Mouse (Mus musculus): Measurements from ENCODE around the gene Birc2. TPM values are rescaled to one million over a fixed set of nuclear protein-coding genes. Genes with fewer than 3 reads are reported as not detected.
A peak's percentile ranks its signal among the peaks of the same experiment; 100 is the strongest.

Birc2 gene
- polyA plus RNA-seq, 1 experiment from 2014 or later, result 47.1 TPM

DNA sequence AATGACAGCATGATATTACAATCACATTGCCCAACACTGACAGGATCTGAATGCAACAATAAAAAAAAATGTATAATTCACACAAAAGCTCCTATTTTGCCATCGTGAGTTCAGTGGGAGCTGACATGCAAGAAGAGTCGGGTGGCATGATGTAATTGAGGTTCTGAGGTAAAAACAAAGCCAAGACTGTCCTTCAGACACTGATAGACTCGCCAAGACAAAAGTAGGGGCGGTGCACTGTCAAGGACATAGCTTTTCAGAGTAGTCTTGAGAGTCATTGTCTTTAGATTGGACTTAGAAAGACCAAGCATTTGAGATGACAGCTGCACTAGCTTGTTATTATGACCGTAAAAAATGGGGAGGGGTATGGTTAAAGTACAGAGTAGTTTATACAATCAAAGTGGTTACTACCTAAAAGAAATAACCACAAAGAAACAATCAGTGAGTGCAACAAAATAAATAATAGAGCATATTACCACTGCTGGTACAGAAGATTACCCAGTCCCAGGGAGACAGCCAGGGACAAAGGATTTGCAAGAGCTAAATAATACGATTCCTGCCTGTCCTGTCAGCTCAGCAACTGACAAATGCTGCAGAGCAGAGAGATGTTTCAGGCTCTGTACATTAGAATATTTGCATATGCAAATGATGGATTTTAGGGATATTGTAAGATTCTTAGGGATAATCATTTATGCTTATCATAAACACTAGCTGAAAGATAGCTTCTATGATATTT lies 40.6 kb downstream of the Birc2 start:
- H3K4me1 ChIP-seq, result no peaks in the 10 kb centered on the region
- WGBS, result 80% methylated on average over 6 of the region's 6 CpGs
- no peaks in the 10 kb centered on the region for H3K27me3 ChIP-seq
- H3K36me3 ChIP-seq, result peaks cover 13% of the 10 kb centered on the region; the same call in 1 of the 2 replicates
- H3K4me3 ChIP-seq, result no peak overlapping the region
- no peak for ATAC-seq (ENCODE audit: insufficient number of reproducible peaks, insufficient read depth, low FRiP score, low TSS enrichment)
- no peaks in the 10 kb centered on the region for H3K9me3 ChIP-seq
- no peak overlapping the region for H3K4me2 ChIP-seq (replicated peaks)
- H3K27ac ChIP-seq, result no peak overlapping the region
- H3K9ac ChIP-seq, result no peak overlapping the region

DNA sequence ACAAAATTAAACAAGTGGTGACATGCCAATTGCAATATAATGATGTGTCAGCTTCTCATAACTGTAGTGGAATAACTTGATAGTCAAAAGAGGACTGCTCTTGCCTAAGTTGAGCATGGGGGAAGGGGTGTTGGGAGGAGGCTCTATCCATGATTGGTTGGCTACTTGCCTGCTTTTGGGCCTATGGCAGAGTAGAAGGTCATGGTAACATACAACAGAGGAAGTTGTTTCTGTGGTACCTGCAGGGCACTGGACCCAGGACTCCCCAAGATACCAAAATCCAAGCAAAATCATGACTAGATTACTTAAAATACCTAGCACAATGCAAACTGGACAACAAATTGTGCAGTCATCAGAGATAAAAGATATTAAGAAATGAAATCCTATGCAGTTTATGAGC lies 41.3 kb downstream of the Birc2 start:
- Histone ChIP-seq H3K27ac (no peak overlapping the region), H3K36me3 (peaks cover 20% of the 10 kb centered on the region), H3K9ac (no peak overlapping the region), H3K4me2 (replicated peaks) (no peak overlapping the region), H3K4me3 (no peak overlapping the region), H3K9me3 (no peaks in the 10 kb centered on the region), H3K27me3 (no peaks in the 10 kb centered on the region), H3K4me1 (no peaks in the 10 kb centered on the region)
- ATAC-seq (ENCODE audit: insufficient number of reproducible peaks, insufficient read depth, low FRiP score, low TSS enrichment), result no peak

DNA sequence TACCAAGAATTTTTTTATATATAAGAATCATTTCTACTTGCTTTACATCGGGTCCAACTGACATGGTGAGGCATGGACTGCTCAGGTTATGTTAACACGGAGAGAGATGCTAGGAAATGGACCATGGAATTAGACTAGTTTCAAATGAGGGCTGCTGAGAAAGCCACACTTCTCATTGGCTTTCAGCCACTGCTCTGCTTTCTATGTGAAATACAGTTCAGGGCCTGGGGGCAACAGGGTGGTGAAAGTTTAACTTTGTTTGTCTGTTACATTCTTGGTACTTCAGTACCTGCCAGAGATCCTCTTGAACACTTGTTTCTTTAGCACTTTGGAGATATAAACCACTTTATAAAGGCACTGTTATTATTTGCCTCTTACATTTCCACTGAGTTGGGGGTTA lies 43.3 kb downstream of the Birc2 start:
- peaks cover 20% of the 10 kb centered on the region for H3K36me3 ChIP-seq
- no peak overlapping the region for H3K27ac ChIP-seq
- H3K9me3 ChIP-seq, result no peaks in the 10 kb centered on the region
- no peak overlapping the region for H3K9ac ChIP-seq
- no peak overlapping the region for H3K4me2 ChIP-seq (replicated peaks)
- ATAC-seq (ENCODE audit: insufficient number of reproducible peaks, insufficient read depth, low FRiP score, low TSS enrichment), result no peak
- no peaks in the 10 kb centered on the region for H3K27me3 ChIP-seq
- H3K4me3 ChIP-seq, result no peak overlapping the region
- H3K4me1 ChIP-seq, result no peaks in the 10 kb centered on the region; the same call in 1 of the 2 replicates
- 97% methylated on average over 2 of the region's 2 CpGs for WGBS

DNA sequence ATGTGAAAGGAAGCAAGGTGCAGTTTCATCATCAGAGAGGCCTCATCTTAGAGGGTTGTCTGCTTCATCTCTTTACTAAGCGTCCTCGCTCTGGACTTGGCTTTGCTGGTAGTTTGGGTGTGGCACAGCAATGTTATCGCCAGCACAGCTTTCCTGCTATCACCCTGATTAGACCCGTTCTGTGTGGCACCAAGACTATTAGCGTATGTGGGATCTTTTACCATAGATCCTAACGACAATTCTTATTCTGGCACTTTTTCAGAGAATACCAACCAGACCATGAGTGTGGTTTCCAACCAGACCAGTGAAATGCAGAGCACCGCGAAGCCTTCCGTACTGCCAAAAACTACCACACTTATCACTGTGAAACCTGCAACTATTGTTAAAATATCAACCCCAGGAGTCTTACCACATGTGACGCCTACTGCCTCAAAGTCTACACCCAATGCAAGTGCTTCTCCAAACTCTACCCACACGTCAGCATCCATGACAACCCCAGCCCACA lies 46.2 kb downstream of the Birc2 start:
- no peak overlapping the region for H3K9ac ChIP-seq
- no peaks in the 10 kb centered on the region for H3K9me3 ChIP-seq
- H3K27ac ChIP-seq, result no peak overlapping the region
- ATAC-seq (ENCODE audit: insufficient number of reproducible peaks, insufficient read depth, low FRiP score, low TSS enrichment), result no peak
- peaks cover 4% of the 10 kb centered on the region for H3K4me1 ChIP-seq
- 92% methylated on average over 11 of the region's 11 CpGs for WGBS
- peaks cover 20% of the 10 kb centered on the region for H3K36me3 ChIP-seq
- no peaks in the 10 kb centered on the region for H3K27me3 ChIP-seq
- H3K4me3 ChIP-seq, result no peak overlapping the region
- no peak overlapping the region for H3K4me2 ChIP-seq (replicated peaks)

GRCm38 (mm10) chr9:7789764-7790575 lies 46.9 kb downstream of the Birc2 start:
- Histone ChIP-seq H3K27ac (no peak overlapping the region), H3K4me2 (replicated peaks) (no peak overlapping the region), H3K4me1 (peaks cover 7% of the 10 kb centered on the region), H3K36me3 (peaks cover 20% of the 10 kb centered on the region), H3K9ac (no peak overlapping the region), H3K27me3 (no peaks in the 10 kb centered on the region), H3K9me3 (no peaks in the 10 kb centered on the region), H3K4me3 (no peak overlapping the region)
- no peak for ATAC-seq (ENCODE audit: insufficient number of reproducible peaks, insufficient read depth, low FRiP score, low TSS enrichment)
- WGBS, result 89% methylated on average over 8 of the region's 8 CpGs

DNA sequence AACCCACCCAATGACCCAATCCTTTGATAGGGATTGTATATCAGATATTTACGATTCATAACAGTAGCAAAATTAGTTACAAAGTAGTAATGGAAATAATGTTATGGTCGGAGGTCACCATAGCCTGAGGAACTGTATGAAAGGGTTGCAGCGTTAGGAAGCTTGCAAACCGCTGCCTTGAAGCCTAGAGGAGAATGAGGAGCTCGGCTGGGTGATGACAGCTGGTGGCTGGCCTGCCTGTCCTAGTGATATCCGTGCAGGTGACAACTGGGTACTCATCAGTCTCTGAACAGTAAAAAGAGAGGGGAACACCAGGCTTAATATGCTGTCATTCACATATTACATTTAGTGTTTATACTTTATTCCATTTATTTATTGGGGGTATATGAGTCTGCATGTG lies 48.5 kb downstream of the Birc2 start:
- Histone ChIP-seq H3K27me3 (no peaks in the 10 kb centered on the region), H3K4me1 (peaks cover 14% of the 10 kb centered on the region), H3K9me3 (no peaks in the 10 kb centered on the region), H3K36me3 (peaks cover 16% of the 10 kb centered on the region), H3K4me2 (replicated peaks) (no peak overlapping the region), H3K27ac (0 out of 2 replicates have a peak overlapping the region, but pooled peaks have one; percentile 24), H3K9ac (no peak overlapping the region), H3K4me3 (no peak overlapping the region)
- 85% methylated on average over 6 of the region's 6 CpGs for WGBS
- no peak for ATAC-seq (ENCODE audit: insufficient number of reproducible peaks, insufficient read depth, low FRiP score, low TSS enrichment)

DNA sequence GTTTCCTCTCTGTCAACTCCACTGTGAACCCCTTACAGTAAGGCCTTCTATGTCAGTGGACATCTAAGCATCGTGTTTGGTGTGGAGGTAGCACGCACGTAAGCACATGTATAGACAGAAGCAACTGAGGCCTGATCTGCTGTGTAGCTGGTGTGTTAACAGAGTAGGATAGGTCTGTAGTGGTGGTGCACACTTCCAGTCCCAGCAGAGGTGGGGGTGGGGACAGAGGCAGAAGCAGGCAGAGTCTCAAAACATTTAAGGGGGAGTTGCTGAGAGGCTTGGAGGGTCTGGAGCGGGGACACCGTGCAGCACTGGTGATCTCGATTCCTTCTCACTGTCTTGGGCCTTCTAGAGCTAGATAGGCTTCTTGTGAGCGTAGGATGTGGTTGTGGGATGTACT lies 50.8 kb downstream of the Birc2 start:
- no peak for ATAC-seq (ENCODE audit: insufficient number of reproducible peaks, insufficient read depth, low FRiP score, low TSS enrichment)

DNA sequence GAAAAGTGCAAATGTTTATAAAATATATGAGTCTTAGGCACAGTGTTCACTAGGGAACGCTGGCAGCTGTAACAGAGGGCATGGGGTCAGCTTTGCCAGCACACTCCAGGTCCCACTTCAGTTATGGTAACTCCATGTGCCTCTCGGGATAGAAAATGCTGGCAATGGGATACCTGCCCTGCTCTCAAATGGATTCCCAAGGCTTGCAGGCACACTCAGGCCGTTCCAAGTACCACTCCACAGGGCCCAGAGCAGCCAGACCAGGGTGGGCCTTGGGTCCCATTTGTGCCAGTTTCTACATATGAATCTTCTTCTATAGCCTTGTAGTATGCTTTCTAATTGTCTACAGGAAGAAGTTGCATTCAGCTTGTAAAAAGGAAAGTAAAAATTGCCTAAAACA lies 51.5 kb downstream of the Birc2 start:
- no peaks in the 10 kb centered on the region for H3K27me3 ChIP-seq
- peaks cover 14% of the 10 kb centered on the region for H3K4me1 ChIP-seq
- no peak for ATAC-seq (ENCODE audit: insufficient number of reproducible peaks, insufficient read depth, low FRiP score, low TSS enrichment)
- no peak overlapping the region for H3K4me2 ChIP-seq (replicated peaks)
- no peaks in the 10 kb centered on the region for H3K36me3 ChIP-seq
- peak overlapping the region; percentile 14 for H3K27ac ChIP-seq
- H3K9me3 ChIP-seq, result no peaks in the 10 kb centered on the region
- 78% methylated on average over 3 of the region's 3 CpGs for WGBS
- no peak overlapping the region for H3K9ac ChIP-seq
- no peak overlapping the region for H3K4me3 ChIP-seq

More for the DNA sequence above, 50.8 kb downstream of the Birc2 start:
- Histone ChIP-seq H3K4me3 (no peak overlapping the region), H3K27ac (no peak overlapping the region), H3K4me1 (peaks cover 14% of the 10 kb centered on the region), H3K4me2 (replicated peaks) (no peak overlapping the region), H3K9ac (no peak overlapping the region), H3K36me3 (peaks cover 5% of the 10 kb centered on the region), H3K9me3 (no peaks in the 10 kb centered on the region), H3K27me3 (no peaks in the 10 kb centered on the region)
- WGBS, result 89% methylated on average over 7 of the region's 7 CpGs

- H3K27ac ChIP-seq, result peak overlapping the region; percentile 14; the same call in 1 of the 2 replicates
- no peaks in the 10 kb centered on the region for H3K27me3 ChIP-seq
These were observed 52.2 kb downstream of the Birc2 start for GRCm38 (mm10) chr9:7784615-7785012.

GRCm38 (mm10) chr9:7783823-7784614 lies 52.8 kb downstream of the Birc2 start:
- H3K36me3 ChIP-seq, result no peaks in the 10 kb centered on the region
- 67% methylated on average over 15 of the region's 15 CpGs for WGBS
- H3K27ac ChIP-seq, result peak overlapping the region; percentile 63
- no peaks in the 10 kb centered on the region for H3K27me3 ChIP-seq
- H3K9ac ChIP-seq, result no peak overlapping the region
- H3K9me3 ChIP-seq, result no peaks in the 10 kb centered on the region
- peak; percentile 54; the same call in 1 of the 2 replicates for ATAC-seq (ENCODE audit: insufficient number of reproducible peaks, insufficient read depth, low FRiP score, low TSS enrichment)
- no peak overlapping the region for H3K4me2 ChIP-seq (replicated peaks)
- no peak overlapping the region for H3K4me3 ChIP-seq
- peaks cover 14% of the 10 kb centered on the region for H3K4me1 ChIP-seq

More at GRCm38 (mm10) chr9:7784615-7785012, 52.2 kb downstream of the Birc2 start:
- no peak overlapping the region for H3K9ac ChIP-seq
- no peaks in the 10 kb centered on the region for H3K9me3 ChIP-seq
- H3K36me3 ChIP-seq, result no peaks in the 10 kb centered on the region
- 13% methylated on average over 1 of the region's 1 CpGs for WGBS
- peak; percentile 43; the same call in 1 of the 2 replicates for ATAC-seq (ENCODE audit: insufficient number of reproducible peaks, insufficient read depth, low FRiP score, low TSS enrichment)
- H3K4me1 ChIP-seq, result peaks cover 14% of the 10 kb centered on the region
- no peak overlapping the region for H3K4me2 ChIP-seq (replicated peaks)
- no peak overlapping the region for H3K4me3 ChIP-seq
